Mouse (Mus musculus) cerebellum, postnatal 36 days (tissue): ENCODE results near the gene Fibcd1.

Experiments
- DNase-seq, 2 experiments: peaks; one replicate each; pipeline ENCODE4 v3.0.0; 2021 to 2022; ENCODE audit warnings: mixed read lengths in 2 of 2

Fibcd1 gene

DNA sequence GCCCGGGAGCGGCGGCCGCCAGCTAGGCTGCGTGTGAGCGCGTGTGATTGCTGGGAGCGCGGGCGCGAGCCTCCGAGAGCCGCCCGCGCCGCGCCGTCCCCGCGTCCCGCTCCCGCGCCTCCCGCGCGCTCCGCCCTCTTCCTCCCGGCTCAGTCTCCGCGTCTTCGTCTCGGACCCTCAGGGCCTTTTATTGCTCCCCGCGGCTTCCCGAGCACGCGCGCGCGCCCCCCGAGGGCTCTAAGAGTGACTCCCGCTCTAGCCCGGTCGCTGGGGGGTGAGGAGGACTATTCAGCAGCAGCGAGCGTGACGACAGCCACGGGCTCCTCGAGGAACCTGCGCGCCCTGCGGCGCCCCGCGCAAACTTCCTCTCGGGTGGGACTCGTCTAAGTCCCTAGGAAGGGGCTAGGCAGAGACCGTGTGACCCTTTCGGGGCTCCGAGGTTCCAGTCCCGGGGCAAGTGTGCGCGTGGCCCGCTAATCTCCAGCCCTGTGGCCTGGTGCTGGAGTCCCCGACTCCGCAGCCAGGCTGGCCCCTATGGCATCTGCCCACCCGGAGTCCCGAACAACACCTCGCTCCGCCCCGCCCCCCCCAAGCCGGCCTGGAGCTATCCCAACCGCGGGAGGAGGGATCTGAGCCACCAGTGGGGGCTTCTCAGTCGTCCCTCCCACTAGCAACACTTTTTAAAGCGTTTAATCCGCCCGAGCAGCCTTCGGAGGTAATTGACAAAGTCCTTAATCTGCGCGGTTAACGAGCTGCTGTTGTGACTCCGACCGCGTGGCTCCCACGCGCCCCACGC, at the start of gene Fibcd1:
Gene Fibcd1, minus strand, starts transcription at position 110 of the 796 bp plus-strand sequence.
- peak in 1 of 2 experiments; percentile 30 for DNase-seq

GRCm38 (mm10) chr2:31894221-31894870, 48.5 kb upstream of the Fibcd1 start:
- no peak for DNase-seq

GRCm38 (mm10) chr2:31893110-31893669, 47.4 kb upstream of the Fibcd1 start:
- DNase-seq, result no peak

DNA sequence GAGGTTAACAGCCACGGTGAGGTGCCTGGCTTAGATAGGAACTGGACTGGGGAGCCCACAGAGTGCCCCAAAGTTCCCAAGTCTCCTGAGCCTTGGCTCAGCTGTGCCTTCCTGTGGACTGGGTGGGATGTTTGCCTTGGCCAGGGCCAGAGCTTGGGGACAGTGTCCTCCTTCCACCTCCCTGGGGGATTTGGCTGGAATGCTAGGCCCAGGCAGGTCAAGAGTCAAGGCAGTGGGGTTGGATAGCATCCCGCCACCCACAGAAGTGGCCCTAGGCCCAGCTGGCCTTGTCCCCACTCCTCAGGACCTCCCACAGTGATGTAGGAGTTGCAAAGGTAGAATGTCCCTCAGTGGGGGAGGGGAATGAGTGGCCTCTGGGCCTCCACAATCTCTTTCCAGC, 45.4 kb upstream of the Fibcd1 start:
- no peak for DNase-seq

GRCm38 (mm10) chr2:31888871-31889270, 43.1 kb upstream of the Fibcd1 start:
- DNase-seq, result no peak

DNA sequence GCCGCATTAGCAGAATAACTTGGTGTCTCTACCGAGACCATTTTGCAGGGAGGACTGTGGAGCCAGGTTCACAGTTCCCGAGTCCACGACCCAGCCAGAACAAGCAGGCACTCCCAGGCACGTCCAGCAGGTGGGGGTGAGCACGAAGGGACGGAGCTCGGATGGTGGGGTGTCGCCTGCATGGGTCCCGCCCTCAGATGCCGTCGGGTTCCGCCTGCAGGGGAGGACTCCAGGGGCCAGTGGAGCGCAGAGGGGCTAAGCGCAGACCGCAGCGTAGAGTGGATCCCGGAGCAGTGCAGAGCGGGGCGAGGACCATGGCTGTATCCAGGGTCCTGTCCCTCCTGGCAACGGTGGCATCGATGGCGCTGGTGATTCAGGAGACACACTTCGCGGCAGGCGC, 41.2 kb upstream of the Fibcd1 start, which contains the start of gene Lamc3:
Gene Lamc3, plus strand, starts transcription at position 262 of the 400 bp plus-strand sequence.
- DNase-seq, result peak in 1 of 2 experiments; percentile 14

- peak; percentile 26 to 39 for DNase-seq
Measured at GRCm38 (mm10) chr2:31884806-31885205, 39.0 kb upstream of the Fibcd1 start.

- no peak for DNase-seq
Measured at GRCm38 (mm10) chr2:31883061-31883460, 37.3 kb upstream of the Fibcd1 start.

- no peak for DNase-seq
Measured at GRCm38 (mm10) chr2:31880868-31881267, 35.1 kb upstream of the Fibcd1 start.

DNA sequence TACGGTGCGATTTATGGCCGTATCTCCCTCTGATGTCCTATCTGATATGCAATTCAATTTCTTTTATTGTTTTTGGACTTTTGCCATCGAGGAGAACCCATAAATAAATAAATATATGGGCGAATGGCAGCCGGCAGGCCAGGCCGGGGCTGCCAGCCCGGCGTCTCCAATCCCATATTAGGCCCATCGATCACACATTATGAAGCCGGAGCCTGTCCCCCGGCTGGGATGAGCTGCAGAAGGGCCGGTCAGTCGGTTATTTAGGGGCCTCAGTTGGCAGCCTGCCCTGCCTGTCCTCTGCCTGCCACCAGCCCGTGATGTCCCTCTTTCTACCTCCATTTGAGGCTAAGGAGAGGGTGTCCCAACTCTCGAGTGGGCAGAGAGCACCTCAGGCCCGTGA, 32.8 kb upstream of the Fibcd1 start:
- DNase-seq, result no peak

DNA sequence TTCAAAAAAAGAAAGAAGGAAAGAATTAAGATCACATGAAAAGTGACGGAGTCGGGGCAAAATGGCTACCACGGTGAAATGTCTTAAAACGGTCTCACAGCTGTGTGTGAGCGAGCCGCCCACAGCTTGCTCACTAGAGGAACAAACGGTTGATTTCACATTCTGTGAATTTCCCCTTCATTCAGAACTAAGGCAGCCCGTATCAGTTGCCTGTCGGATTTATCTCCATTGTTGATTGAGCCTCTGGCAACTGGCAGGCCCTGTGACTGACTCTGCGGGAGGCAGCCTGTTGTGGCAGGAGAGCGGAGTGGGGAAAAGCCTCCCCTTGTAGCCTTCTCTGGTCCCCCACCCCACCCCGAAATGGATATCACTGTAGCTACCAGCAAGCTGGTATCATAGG, 30.6 kb upstream of the Fibcd1 start:
- no peak for DNase-seq

DNA sequence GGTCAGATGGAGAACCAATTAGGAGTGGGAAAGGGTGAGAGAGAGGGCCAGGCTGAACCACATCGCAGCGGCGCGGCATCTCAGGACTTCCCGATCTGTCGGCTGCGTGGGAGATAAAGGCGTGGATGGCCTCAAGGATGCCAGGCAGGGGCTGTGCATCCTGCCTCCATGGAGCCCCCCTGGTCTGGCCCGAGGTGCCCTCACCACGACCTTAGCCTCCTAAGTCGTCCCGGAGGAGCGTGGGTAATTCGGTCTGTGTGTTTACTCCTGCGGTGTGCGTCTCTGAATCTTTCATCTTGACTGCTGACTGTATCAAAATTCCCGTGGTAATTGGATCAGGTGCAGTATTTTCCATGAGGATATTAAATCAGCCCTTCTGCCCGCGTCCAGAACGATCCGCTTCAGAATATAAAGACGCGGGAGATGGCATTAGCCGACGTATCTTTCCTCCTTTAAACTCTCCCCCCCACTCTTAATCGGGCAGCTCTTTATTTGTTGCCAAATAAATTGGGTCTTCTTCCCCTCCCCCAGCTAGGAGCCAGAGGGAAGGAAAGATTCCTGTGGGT, 28.6 kb upstream of the Fibcd1 start:
- DNase-seq, result no peak

DNA sequence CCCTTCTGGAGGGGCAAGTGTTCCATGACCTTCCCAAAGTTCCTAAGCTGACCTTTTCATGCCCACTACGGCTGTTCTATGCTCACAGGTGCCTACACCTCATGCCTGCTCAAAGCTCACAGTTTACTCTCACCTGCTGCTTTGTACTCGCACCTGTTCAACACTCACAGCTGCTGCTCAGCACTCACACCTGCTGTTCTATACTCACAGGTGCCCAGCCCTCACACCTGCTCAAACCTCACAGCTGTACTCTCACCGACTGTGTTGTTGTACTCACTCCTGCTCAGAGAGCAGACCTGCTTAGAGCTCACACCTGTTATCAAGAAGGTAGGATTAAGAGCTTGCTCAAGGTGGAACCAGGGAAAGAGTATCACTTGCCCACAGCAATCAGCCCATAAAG, 24.9 kb upstream of the Fibcd1 start:
- no peak for DNase-seq

DNA sequence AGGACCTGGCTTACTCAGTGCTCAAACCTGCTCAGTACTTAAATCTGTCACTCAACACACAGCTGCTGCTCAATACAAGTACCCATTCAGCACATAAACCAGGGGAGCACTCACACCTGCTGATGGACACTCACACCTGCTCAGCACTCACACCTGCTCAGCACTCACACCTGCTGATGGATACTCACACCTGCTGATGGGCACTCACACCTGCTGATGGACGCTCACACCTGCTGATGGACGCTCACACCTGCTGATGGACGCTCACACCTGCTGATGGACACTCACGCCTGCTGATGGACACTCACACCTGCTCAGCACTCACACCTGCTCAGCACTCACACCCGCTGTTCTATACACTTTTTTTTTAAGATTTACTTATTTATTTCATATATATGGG, 23.9 kb upstream of the Fibcd1 start:
- no peak for DNase-seq

GRCm38 (mm10) chr2:31868538-31869164, 22.8 kb upstream of the Fibcd1 start:
- no peak for DNase-seq

DNA sequence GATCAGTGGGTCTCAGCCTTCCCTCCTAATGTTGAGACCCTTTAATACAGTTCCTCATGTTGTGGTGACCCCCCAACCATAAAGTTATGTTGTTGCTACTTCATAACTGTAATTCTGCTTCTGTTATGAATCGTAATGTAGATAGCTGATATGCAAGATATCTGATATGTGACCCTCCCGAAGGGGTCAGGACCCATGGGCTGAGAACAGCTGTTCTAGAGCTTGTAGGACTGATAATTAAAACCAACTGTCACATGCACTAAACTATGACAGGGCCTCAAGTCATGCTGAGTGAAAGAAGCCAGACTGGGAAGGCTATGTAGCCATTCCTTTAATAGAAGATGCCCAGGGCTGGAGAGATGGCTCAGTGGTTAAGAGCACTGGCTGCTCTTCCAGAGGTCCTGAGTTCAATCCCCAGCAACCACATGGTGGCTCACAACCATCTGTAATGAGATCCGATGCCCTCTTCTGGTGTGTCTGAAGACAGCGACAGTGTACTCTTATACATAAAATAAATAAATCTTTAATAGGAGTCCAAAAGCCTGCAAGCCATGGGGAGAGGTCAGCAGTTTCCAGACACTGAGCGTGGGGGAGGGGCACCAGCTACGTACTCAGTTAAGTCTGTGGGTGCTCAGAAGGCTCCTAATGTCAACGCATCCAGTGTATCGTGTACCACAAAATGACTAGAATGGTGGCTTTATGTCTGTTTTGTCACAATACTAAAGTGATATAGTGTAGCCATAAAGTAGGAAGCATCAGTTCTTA, 22.1 kb upstream of the Fibcd1 start:
- no peak for DNase-seq

GRCm38 (mm10) chr2:31865794-31866193, 20.0 kb upstream of the Fibcd1 start:
- DNase-seq, result no peak

- DNase-seq, result no peak
Measured at GRCm38 (mm10) chr2:31865322-31865721, 19.5 kb upstream of the Fibcd1 start.

GRCm38 (mm10) chr2:31864891-31865290, 19.1 kb upstream of the Fibcd1 start:
- no peak for DNase-seq

DNA sequence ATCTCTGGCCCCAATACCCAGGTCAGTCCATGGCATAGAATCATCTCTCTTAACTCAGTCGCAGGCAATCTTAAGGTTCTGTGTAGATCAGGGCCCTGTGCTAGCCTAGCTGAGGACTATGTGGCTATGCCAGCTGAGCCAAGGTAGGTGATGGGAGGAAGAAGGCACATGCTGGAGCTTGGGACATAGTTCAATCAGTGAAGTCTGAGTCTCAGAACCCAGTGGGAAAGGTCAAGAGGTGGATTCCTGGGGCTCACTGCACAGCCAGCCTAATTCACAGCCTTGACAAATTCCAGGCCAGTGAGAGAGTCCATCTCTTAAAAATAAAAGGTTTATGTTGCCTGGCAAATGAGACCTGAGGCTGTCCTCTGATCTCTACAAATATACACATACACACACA, 18.0 kb upstream of the Fibcd1 start:
- DNase-seq, result no peak

- DNase-seq, result no peak
Measured at GRCm38 (mm10) chr2:31862919-31863318, 17.1 kb upstream of the Fibcd1 start.

DNA sequence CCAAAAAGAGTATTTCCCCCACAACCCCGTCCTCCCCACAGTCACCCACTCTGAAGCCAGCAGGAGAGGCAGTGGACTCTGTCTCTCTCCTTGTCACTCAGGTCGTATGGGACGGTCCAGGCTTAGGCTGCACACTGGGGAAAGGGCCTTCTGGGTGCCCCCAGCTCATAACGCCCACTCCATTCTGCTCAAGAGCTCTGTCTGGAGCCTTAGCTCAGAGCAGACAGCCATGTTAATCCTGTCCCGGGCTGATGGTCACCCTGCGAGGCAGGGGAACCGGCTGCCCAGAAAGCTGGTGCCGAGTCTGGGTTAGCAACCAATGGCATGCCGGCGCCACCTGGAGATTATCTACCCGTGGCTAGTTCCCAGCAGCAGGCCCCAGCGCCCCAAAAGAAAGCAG, 12.7 kb upstream of the Fibcd1 start:
- DNase-seq, result no peak
